Comparison of ENCODE assay signal across 37 mouse cellular contexts in genomic region chr1:107402082-107402481, GRCm38 (mm10). TPM values are rescaled to one million over a fixed set of nuclear protein-coding genes. Genes with fewer than 3 reads are reported as not detected.
"Had no signal": no experiment of that assay in that cellular context is flagged by ENCODE, and none has a peak within 500 bp of the region (broad histone marks: within the 10 kb centered on the region; RNA-seq: fewer than 3 reads in every experiment).

No protein-coding gene starts in this region.

- H3K9me3 ChIP-seq: heart, embryonic 13.5 days; heart, embryonic 15.5 days; hindbrain, embryonic 13.5 days; hindbrain, embryonic 15.5 days; limb, embryonic 10.5 days; limb, embryonic 12.5 days; liver, embryonic 13.5 days had no signal

- H3K9ac ChIP-seq: heart, embryonic 13.5 days; heart, embryonic 15.5 days; hindbrain, embryonic 13.5 days; hindbrain, embryonic 15.5 days; limb, embryonic 12.5 days; liver, embryonic 13.5 days had no signal

- ATAC-seq: hindbrain, postnatal 0 days; intestine, postnatal 0 days had no signal

- DNase-seq: gastrocnemius, adult 2 months; gastrocnemius, postnatal 10 days; gastrocnemius, postnatal 25 days; heart, adult 11 months; heart, adult 2 months; heart, postnatal 14 days; heart, postnatal 36 days; kidney, adult 18-20 months; kidney, adult 8-10 months; kidney, postnatal 10 days; kidney, postnatal 25 days; kidney, postnatal 4 days; layer of hippocampus, postnatal 36 days; liver, embryonic 13.5 days had no signal

- H3K27me3 ChIP-seq: heart, embryonic 13.5 days; heart, embryonic 15.5 days; hindbrain, embryonic 13.5 days; hindbrain, embryonic 15.5 days; limb, embryonic 12.5 days; liver, embryonic 13.5 days had no signal

- H3K27ac ChIP-seq: gastrocnemius, adult 2 months; heart, adult 2 months; heart, embryonic 13.5 days; heart, embryonic 15.5 days; hindbrain, embryonic 13.5 days; hindbrain, embryonic 15.5 days; hindbrain, postnatal 0 days; layer of hippocampus, adult 2 months; left cerebral cortex, adult 2 months; limb, embryonic 10.5 days; limb, embryonic 12.5 days; liver, embryonic 13.5 days had no signal

- H3K36me3 ChIP-seq: heart, embryonic 13.5 days; heart, embryonic 15.5 days; hindbrain, embryonic 13.5 days; hindbrain, embryonic 15.5 days; limb, embryonic 10.5 days; limb, embryonic 12.5 days; liver, embryonic 13.5 days had no signal

- H3K4me1 ChIP-seq: heart, embryonic 13.5 days; heart, embryonic 15.5 days; hindbrain, embryonic 13.5 days; hindbrain, embryonic 15.5 days; limb, embryonic 10.5 days; limb, embryonic 12.5 days; liver, embryonic 13.5 days had no signal

- H3K4me3 ChIP-seq: gastrocnemius, adult 2 months; heart, adult 2 months; heart, embryonic 13.5 days; heart, embryonic 15.5 days; hindbrain, embryonic 13.5 days; hindbrain, embryonic 15.5 days; layer of hippocampus, adult 2 months; left cerebral cortex, adult 2 months; limb, embryonic 10.5 days; limb, embryonic 12.5 days; liver, embryonic 13.5 days had no signal

- H3K4me2 ChIP-seq: heart, embryonic 11.5 days; heart, embryonic 13.5 days; heart, embryonic 15.5 days; hindbrain, embryonic 13.5 days; hindbrain, embryonic 15.5 days; limb, embryonic 12.5 days; liver, embryonic 11.5 days; liver, embryonic 13.5 days had no signal

RNA-seq across cellular contexts. Expression of gene Serpinb7, which starts 2.6 kb away (rescaled TPM):
- total RNA-seq: gastrocnemius, postnatal 10 days; gastrocnemius, postnatal 25 days; gastrocnemius, postnatal 4 days; heart, adult 2 months; heart, postnatal 14 days; heart, postnatal 36 days; hematopoietic stem cell, adult 5-6 weeks; hindbrain, postnatal 0 days; layer of hippocampus, adult 2 months; layer of hippocampus, postnatal 10 days; layer of hippocampus, postnatal 36 days; left cerebral cortex, adult 2 months; left cerebral cortex, postnatal 14 days; left cerebral cortex, postnatal 36 days had no signal
- polyA plus RNA-seq: heart, adult 2 months; heart, embryonic 11.5 days; heart, embryonic 13.5 days; heart, postnatal 0 days; hindbrain, embryonic 11.5 days; hindbrain, embryonic 13.5 days; intestine, embryonic 14.5 days; intestine, postnatal 0 days; kidney, embryonic 14.5 days; limb, embryonic 10.5 days; limb, embryonic 12.5 days; liver, embryonic 13.5 days had no signal

RNA-seq across cellular contexts. Expression of gene Serpinb11, which starts 41.1 kb away (rescaled TPM):
- total RNA-seq: gastrocnemius, adult 2 months; gastrocnemius, postnatal 10 days; gastrocnemius, postnatal 25 days; gastrocnemius, postnatal 4 days; heart, adult 2 months; heart, postnatal 14 days; heart, postnatal 36 days; hematopoietic stem cell, adult 5-6 weeks; hindbrain, postnatal 0 days; layer of hippocampus, adult 2 months; layer of hippocampus, postnatal 10 days; layer of hippocampus, postnatal 36 days; left cerebral cortex, adult 2 months; left cerebral cortex, postnatal 14 days; left cerebral cortex, postnatal 36 days had no signal
- polyA plus RNA-seq: frontal cortex, adult 2 months; heart, adult 2 months; heart, embryonic 11.5 days; heart, embryonic 13.5 days; heart, embryonic 15.5 days; heart, postnatal 0 days; hindbrain, embryonic 13.5 days; hindbrain, embryonic 15.5 days; hindbrain, postnatal 0 days; intestine, embryonic 14.5 days; intestine, postnatal 0 days; kidney, embryonic 14.5 days; kidney, embryonic 16.5 days; limb, embryonic 10.5 days; limb, embryonic 12.5 days; liver, embryonic 11.5 days; liver, embryonic 13.5 days had no signal
